Mouse (Mus musculus): ENCODE data around the gene Tnfaip8l3. TPM values are rescaled to one million over a fixed set of nuclear protein-coding genes. Genes with fewer than 3 reads are reported as not detected.
A peak's percentile ranks its signal among the peaks of the same experiment; 100 is the strongest.

Gene Tnfaip8l3
- 0.13 TPM in 1 of 2 replicates, not detected in the other for polyA plus RNA-seq (2016; fragmentation: Nextera tagmentation; extraction: Ambion mirVana)

DNA sequence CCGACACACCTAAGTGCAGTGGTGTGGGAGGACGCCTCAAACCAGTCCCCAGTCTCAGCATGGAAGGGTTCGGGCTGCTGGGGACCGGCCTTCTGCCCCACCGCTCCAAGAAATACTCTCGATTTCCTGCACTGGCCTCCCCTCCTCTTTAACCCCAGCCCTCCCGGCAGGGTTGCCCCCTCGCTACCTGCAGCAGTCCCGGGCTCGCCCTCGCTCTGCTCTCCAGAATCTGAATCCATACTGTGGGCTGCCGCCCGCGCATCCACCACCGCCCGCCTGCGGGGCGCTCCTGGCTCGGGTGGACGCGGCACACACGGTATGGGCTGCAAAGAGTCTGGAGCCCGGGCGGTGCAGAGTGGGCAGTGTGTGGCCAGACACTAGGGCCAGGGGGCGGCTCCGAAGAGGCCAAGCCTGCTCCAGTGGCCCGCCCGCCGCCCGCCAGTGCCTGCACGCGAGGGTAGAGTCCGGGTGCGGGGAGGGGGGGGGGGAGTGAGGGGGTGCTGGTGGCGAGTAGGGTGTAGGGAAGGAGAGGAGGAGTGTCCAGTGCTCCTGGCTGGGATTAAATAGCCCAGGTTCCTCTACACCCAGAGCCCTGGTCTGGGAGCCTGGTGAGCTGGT, at the start of gene Tnfaip8l3:
Gene Tnfaip8l3, minus strand, starts transcription at position 357 of the 618 bp plus-strand sequence.
- peak within 1 kb of the TSS; percentile 64 for H3K4me3 ChIP-seq
- peak within 1 kb of the TSS; percentile 100 for H3K4me2 ChIP-seq
- peak; percentile 82 for ATAC-seq (ENCODE audit: insufficient number of reproducible peaks, low FRiP score)
- H3K9ac ChIP-seq, result peak within 1 kb of the TSS; percentile 69
- no peaks in the 10 kb centered on the region for H3K9me3 ChIP-seq (replicated peaks)
- under 1% methylated on average over 28 of the region's 35 CpGs for WGBS
- H3K27me3 ChIP-seq (replicated peaks), result peaks cover 32% of the 10 kb centered on the region
- no peak within 1 kb of the TSS for H3K27ac ChIP-seq (ENCODE audit: poor library complexity, severe bottlenecking)
- H3K4me1 ChIP-seq (replicated peaks), result peaks cover 13% of the 10 kb centered on the region
- no peaks in the 10 kb centered on the region for H3K36me3 ChIP-seq

DNA sequence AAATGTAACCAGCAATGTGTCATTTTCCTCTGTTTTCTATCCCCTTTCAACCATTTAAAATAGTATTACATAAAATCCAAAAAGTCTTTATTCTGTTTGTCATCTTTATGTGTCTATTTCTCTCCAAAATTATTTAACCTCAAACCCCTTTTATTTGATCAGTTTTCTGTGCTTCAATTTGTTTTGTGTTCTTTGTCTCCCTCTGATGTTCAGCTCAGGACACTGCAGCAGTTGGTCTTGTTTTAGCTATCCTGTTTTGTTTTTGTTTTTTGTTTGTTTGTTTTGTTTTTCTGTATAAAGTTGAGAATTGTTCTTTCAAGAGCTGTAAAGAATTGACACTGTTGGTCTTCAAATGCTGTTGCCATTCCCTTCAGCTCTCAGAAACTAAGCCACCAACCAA, 44.5 kb upstream of the Tnfaip8l3 start:
- H3K9ac ChIP-seq, result no peak overlapping the region
- ATAC-seq (ENCODE audit: insufficient number of reproducible peaks, low FRiP score), result no peak
- H3K9me3 ChIP-seq (replicated peaks), result no peaks in the 10 kb centered on the region; the same call in 1 of the 2 replicates
- no peak overlapping the region for H3K4me3 ChIP-seq
- no peaks in the 10 kb centered on the region for H3K27me3 ChIP-seq (replicated peaks)
- no peak overlapping the region for H3K27ac ChIP-seq (ENCODE audit: poor library complexity, severe bottlenecking)
- no peaks in the 10 kb centered on the region for H3K36me3 ChIP-seq
- H3K4me1 ChIP-seq (replicated peaks), result no peaks in the 10 kb centered on the region
- H3K4me2 ChIP-seq, result no peak overlapping the region

DNA sequence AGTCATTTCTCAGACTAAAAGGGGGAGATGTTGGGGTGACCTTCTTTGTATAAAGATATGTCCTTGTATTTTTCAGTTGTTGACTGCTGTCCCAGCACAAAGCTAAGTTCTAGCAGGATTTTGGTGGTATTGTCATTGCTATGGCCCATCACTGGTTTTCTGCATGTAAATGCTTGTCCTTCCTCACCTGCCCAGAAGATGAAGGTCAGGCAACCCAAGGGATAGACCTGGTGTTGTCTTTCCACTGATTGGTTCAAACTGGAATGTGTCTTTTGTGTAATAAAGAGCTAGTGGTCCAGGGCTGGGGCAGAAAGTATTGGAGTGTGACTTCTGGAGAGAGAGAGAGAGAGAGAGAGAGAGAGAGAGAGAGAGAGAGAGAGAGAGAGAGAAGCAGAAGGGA, 30.4 kb upstream of the Tnfaip8l3 start:
- H3K27ac ChIP-seq (ENCODE audit: poor library complexity, severe bottlenecking), result no peak overlapping the region
- no peaks in the 10 kb centered on the region for H3K36me3 ChIP-seq
- no peak overlapping the region for H3K4me2 ChIP-seq
- ATAC-seq (ENCODE audit: insufficient number of reproducible peaks, low FRiP score), result no peak
- no peak overlapping the region for H3K9ac ChIP-seq
- H3K9me3 ChIP-seq (replicated peaks), result no peaks in the 10 kb centered on the region
- no peaks in the 10 kb centered on the region for H3K4me1 ChIP-seq (replicated peaks)
- no peaks in the 10 kb centered on the region for H3K27me3 ChIP-seq (replicated peaks)
- H3K4me3 ChIP-seq, result no peak overlapping the region

DNA sequence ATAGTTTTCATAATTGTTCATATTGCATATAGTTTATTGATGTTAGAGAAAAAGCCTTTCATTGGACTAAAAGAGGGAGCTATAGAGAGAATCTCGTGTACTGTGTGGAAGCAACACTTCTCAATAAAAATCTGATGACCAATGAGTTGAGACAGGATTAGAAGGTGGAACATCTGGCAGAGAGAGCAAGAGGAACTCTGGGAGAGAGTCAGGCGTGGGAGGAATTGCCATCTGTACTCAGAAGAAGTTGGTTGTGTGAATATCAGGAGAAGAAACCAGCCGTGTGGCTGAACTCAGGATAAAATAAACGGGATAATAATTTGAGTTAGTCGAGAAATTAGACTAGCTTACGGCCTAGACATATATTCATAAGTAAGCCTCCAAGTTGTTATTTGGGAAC, 28.9 kb upstream of the Tnfaip8l3 start:
- no peaks in the 10 kb centered on the region for H3K9me3 ChIP-seq (replicated peaks)
- H3K4me2 ChIP-seq, result no peak overlapping the region
- no peak overlapping the region for H3K27ac ChIP-seq (ENCODE audit: poor library complexity, severe bottlenecking)
- no peak for ATAC-seq (ENCODE audit: insufficient number of reproducible peaks, low FRiP score)
- H3K4me3 ChIP-seq, result no peak overlapping the region
- H3K36me3 ChIP-seq, result no peaks in the 10 kb centered on the region
- H3K9ac ChIP-seq, result no peak overlapping the region
- 72% methylated on average over 6 of the region's 6 CpGs for WGBS
- H3K27me3 ChIP-seq (replicated peaks), result no peaks in the 10 kb centered on the region
- no peaks in the 10 kb centered on the region for H3K4me1 ChIP-seq (replicated peaks)

DNA sequence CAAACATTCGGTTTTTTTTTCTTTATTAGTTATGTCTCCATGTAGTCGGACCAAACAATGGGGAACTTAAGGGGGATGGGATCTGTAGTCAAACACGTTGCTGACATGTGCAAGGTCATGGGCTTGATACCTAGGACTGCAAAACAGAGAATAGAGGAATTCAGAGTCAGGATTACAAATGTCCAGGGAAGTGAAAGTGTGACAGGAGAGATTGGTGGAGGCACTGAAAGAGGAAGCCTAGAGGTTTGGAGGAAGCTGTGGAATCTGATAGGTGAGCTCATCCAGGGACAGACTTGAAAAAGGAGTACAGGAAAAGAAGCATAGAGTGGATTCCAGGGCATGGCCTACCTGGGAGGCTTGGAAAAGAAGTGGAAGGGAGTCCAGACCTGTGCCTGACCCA, 16.1 kb upstream of the Tnfaip8l3 start:
- WGBS, result 66% methylated on average over 3 of the region's 3 CpGs
- Histone ChIP-seq H3K4me2 (no peak overlapping the region), H3K4me1 (replicated peaks) (no peaks in the 10 kb centered on the region), H3K36me3 (no peaks in the 10 kb centered on the region), H3K4me3 (no peak overlapping the region), H3K27ac (ENCODE audit: poor library complexity, severe bottlenecking) (no peak overlapping the region), H3K9ac (no peak overlapping the region), H3K27me3 (replicated peaks) (no peaks in the 10 kb centered on the region), H3K9me3 (replicated peaks) (no peaks in the 10 kb centered on the region)
- ATAC-seq (ENCODE audit: insufficient number of reproducible peaks, low FRiP score), result no peak

DNA sequence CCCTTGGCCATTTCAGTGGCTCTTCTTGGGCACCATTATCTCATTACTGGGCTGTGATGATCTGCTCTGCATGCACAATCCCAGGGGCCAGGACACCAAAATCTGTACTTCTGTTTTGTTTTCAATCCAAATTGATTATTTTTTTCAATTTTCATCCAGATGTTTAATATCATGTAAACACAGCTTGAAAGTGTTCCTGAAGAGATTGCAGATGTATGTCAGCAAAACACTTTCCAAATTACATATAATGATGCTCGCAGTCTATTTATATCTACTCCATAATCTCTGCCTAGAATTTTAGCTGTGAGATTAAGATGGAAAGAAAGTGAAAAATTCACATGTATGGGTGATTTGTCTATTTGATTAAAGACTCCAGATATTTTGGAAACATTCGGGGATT, 9.6 kb upstream of the Tnfaip8l3 start:
- no peak for ATAC-seq (ENCODE audit: insufficient number of reproducible peaks, low FRiP score)
- H3K27ac ChIP-seq (ENCODE audit: poor library complexity, severe bottlenecking), result no peak overlapping the region
- no peak overlapping the region for H3K4me2 ChIP-seq
- no peaks in the 10 kb centered on the region for H3K36me3 ChIP-seq
- H3K27me3 ChIP-seq (replicated peaks), result no peaks in the 10 kb centered on the region
- no peak overlapping the region for H3K4me3 ChIP-seq
- 68% methylated on average over 2 of the region's 2 CpGs for WGBS
- 0 out of 2 replicates have a peak, but pooled peaks cover 3% of the 10 kb centered on the region for H3K9me3 ChIP-seq (replicated peaks)
- no peaks in the 10 kb centered on the region for H3K4me1 ChIP-seq (replicated peaks)
- no peak overlapping the region for H3K9ac ChIP-seq

DNA sequence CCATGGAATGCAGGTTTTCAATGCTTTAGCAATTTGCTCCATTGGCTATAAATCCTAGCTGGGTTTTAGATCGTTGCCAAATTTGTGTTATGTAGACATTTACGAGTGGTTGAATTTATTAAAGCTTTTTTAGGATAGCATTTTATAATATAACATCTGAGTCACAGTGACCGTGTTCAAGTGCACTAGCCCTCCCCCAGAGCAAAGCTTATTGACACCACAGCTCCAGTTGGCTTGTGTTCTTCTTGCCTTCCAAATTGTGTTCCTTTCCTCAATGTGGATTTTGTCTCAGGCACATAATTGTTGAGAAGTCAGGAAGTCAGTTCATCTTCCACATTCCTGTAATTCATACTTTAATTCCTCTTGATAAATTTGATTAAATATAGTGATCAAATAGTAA, 6.7 kb upstream of the Tnfaip8l3 start:
- Histone ChIP-seq H3K4me3 (no peak overlapping the region), H3K36me3 (no peaks in the 10 kb centered on the region), H3K4me2 (no peak overlapping the region), H3K9ac (no peak overlapping the region), H3K9me3 (replicated peaks) (0 out of 2 replicates have a peak, but pooled peaks cover 3% of the 10 kb centered on the region), H3K27ac (ENCODE audit: poor library complexity, severe bottlenecking) (no peak overlapping the region), H3K27me3 (replicated peaks) (no peaks in the 10 kb centered on the region), H3K4me1 (replicated peaks) (no peaks in the 10 kb centered on the region)
- 76% methylated on average over 3 of the region's 3 CpGs for WGBS
- no peak for ATAC-seq (ENCODE audit: insufficient number of reproducible peaks, low FRiP score)

DNA sequence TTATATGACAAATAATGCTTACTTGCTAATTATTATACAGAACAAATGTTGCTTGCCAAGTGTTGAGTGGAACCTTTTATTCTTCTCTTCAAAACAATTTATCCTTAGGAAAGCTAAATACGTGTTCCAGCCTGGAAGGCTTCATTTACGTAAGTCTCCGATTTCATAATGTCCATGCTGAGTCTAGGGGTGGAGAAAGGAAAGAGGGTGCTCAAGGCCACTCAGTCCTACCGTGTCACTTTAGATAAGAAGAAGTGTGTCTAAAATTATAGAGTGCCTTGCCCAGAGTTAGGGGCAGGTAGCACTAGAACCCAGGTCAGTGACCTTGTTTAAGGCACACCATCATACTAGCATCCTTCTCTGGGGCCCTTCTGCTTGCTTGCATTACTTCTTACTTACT, 5.5 kb upstream of the Tnfaip8l3 start:
- Histone ChIP-seq H3K9me3 (replicated peaks) (0 out of 2 replicates have a peak, but pooled peaks cover 3% of the 10 kb centered on the region), H3K27ac (ENCODE audit: poor library complexity, severe bottlenecking) (no peak overlapping the region), H3K36me3 (no peaks in the 10 kb centered on the region), H3K4me1 (replicated peaks) (peaks cover 4% of the 10 kb centered on the region), H3K9ac (no peak overlapping the region), H3K4me3 (no peak overlapping the region), H3K4me2 (no peak overlapping the region), H3K27me3 (replicated peaks) (no peaks in the 10 kb centered on the region)
- WGBS, result 71% methylated on average over 4 of the region's 4 CpGs
- no peak for ATAC-seq (ENCODE audit: insufficient number of reproducible peaks, low FRiP score)

DNA sequence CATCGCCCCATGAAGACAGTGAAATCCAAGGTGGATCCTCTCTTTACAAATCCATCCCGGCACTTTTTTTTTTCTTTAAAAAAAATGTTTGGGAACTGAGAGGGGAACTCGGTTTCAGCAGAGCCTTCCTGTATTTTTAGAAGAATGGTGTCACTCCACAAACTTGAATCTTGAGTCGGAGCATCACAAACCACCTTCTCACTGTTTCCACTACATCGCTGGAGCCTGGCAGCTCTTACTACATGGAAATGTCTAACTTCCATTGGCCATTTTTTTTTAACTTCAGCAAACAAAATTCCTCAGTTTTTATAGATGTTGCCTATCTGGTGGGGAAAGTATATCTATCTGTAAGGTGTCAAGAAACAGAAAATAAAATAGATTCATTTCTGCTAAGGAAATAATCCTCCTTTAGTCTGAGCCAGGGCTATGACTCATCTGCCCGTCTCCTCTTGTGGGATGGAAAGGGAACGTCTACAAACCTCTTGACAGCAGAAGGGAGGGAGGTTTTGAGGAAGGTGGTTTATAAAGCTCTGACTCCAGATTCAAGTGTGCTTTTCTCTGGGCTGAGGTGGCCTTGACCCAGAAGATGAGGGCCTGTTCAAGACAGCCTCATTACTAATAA, 3.4 kb upstream of the Tnfaip8l3 start:
- H3K27ac ChIP-seq (ENCODE audit: poor library complexity, severe bottlenecking), result no peak overlapping the region
- peaks cover 13% of the 10 kb centered on the region for H3K4me1 ChIP-seq (replicated peaks)
- WGBS, result 53% methylated on average over 7 of the region's 7 CpGs
- H3K27me3 ChIP-seq (replicated peaks), result peaks cover 18% of the 10 kb centered on the region
- 0 out of 2 replicates have a peak, but pooled peaks cover 2% of the 10 kb centered on the region for H3K9me3 ChIP-seq (replicated peaks)
- no peak overlapping the region for H3K9ac ChIP-seq
- H3K36me3 ChIP-seq, result no peaks in the 10 kb centered on the region
- no peak overlapping the region for H3K4me2 ChIP-seq
- no peak for ATAC-seq (ENCODE audit: insufficient number of reproducible peaks, low FRiP score)
- H3K4me3 ChIP-seq, result no peak overlapping the region

DNA sequence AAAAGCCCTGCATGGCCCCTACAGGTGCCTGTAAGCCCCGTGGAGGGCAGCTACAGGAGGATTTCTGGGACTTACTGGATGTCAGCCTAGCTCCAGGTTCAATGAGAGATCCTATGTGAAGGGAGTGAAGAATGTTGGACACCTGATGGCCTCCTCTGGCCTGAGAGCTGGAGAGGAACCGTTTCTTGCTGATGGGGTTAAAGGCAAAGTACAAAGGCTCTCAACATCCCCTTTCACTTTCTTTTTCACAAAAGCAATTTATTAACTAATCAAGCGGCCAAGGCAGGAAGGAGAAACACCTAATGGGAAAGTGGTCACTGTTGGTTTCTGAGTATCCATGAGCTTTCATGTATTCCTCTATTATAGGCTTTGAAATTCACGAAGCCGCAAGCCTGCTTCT, 1.0 kb upstream of the Tnfaip8l3 start:
- H3K9ac ChIP-seq, result peak overlapping the region; percentile 69; the same call in 1 of the 2 replicates
- WGBS, result 53% methylated on average over 5 of the region's 5 CpGs

DNA sequence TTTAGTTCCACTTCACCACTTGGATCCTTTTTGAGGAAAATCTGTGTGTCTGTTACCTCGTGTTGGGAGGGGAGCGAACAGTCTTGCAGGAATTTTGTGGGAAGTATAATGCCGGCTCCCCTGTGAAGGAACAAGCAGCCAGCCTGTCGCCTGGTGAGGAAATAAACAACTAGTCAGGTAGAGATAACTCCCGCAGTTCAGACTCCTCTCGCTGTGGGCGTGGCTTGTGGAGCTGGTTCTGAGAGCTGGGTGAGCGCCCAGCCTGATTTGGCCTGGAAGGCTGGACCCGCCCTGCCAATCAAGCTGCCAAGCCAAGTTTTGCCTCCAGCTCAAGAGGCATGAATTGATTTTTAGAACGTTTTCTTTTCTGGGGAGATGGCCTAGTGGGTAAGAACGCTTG, 589 bp upstream of the Tnfaip8l3 start:
- H3K27ac ChIP-seq (ENCODE audit: poor library complexity, severe bottlenecking), result no peak overlapping the region
- peaks cover 32% of the 10 kb centered on the region for H3K27me3 ChIP-seq (replicated peaks)
- H3K9me3 ChIP-seq (replicated peaks), result no peaks in the 10 kb centered on the region
- H3K4me1 ChIP-seq (replicated peaks), result peaks cover 13% of the 10 kb centered on the region
- peak overlapping the region; percentile 69 for H3K9ac ChIP-seq
- WGBS, result under 1% methylated on average over 11 of the region's 11 CpGs
- no peaks in the 10 kb centered on the region for H3K36me3 ChIP-seq
- peak overlapping the region; percentile 64 for H3K4me3 ChIP-seq
- peak overlapping the region; percentile 100 for H3K4me2 ChIP-seq
- peak; percentile 67 for ATAC-seq (ENCODE audit: insufficient number of reproducible peaks, low FRiP score)

More for the DNA sequence above, 1.0 kb upstream of the Tnfaip8l3 start:
- no peak for ATAC-seq (ENCODE audit: insufficient number of reproducible peaks, low FRiP score)
- Histone ChIP-seq H3K27me3 (replicated peaks) (peaks cover 29% of the 10 kb centered on the region), H3K4me3 (peak overlapping the region; percentile 64), H3K4me1 (replicated peaks) (peaks cover 13% of the 10 kb centered on the region), H3K4me2 (peak overlapping the region; percentile 100), H3K27ac (ENCODE audit: poor library complexity, severe bottlenecking) (no peak overlapping the region), H3K36me3 (no peaks in the 10 kb centered on the region), H3K9me3 (replicated peaks) (no peaks in the 10 kb centered on the region)

All from heart, embryonic 12.5 days (tissue).